Mouse (Mus musculus): ENCODE results near the gene Tecr. TPM values are rescaled to one million over a fixed set of nuclear protein-coding genes. Genes with fewer than 3 reads are reported as not detected.

Gene Tecr
- total and polyA plus RNA-seq, 3 experiments: 74.2 to 229 TPM; not detected in 1

DNA sequence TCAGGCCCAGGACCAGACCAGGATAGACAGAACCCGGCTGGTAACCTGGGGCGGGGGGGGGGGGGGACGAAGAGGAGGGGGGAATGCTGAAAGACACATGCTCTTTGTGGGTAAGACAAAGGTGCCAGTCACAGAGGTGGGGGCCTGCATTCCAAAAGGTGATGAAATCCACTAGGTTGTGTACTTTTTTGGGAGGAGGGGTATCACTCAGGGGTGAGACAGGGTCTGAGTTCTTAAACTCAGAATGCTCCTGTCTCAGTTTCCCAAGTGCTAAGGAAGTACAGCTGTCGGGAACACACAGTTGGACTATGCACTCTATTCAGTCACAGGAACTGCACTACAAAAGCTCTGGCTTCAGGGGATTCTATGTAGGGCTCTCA is 31.3 kb downstream of the Tecr start:
- peaks cover 0 to 1% of the 10 kb centered on the region in 2 experiments; a peak in 1 of 4 replicates for H3K36me3 ChIP-seq (ENCODE audit: control insufficient read depth in 1 of 2, insufficient read depth in 2 of 2, low read length in 2 of 2)
- H3K27ac ChIP-seq (ENCODE audit: control insufficient read depth, low read depth, low read length): no peak overlapping the region
- TF ChIP-seq JUND (IDR thresholded peaks at IDR 0.05; ENCODE audit: low read depth, low read length) (no peak), KAT2A (conservative IDR thresholded peaks at IDR 0.05; ENCODE audit: low read depth, low read length) (no peak), MAFK (IDR thresholded peaks at IDR 0.05; ENCODE audit: borderline replicate concordance, low read depth, low read length) (no peak), MXI1 (IDR thresholded peaks at IDR 0.05; ENCODE audit: low read depth, low read length) (no peak), POLR2AphosphoS5 (IDR thresholded peaks at IDR 0.05; ENCODE audit: borderline replicate concordance, low read depth, low read length) (no peak), ZKSCAN1 (IDR thresholded peaks at IDR 0.05; ENCODE audit: low read depth, low read length) (no peak), CTCF (IDR thresholded peaks at IDR 0.05 in 2 of 3, conservative IDR thresholded peaks at IDR 0.05 in 1 of 3; ENCODE audit: control insufficient read depth in 1 of 3, insufficient read depth in 1 of 3, low read depth in 2 of 3, low read length in 3 of 3, poor library complexity in 1 of 3, severe bottlenecking in 1 of 3) (no peak), ZNF384 (IDR thresholded peaks at IDR 0.05; ENCODE audit: low read depth, low read length) (no peak), CHD2 (IDR thresholded peaks at IDR 0.05; ENCODE audit: low read length) (no peak), HCFC1 (IDR thresholded peaks at IDR 0.05; ENCODE audit: low read depth, low read length) (no peak), POLR2A (IDR thresholded peaks at IDR 0.05; ENCODE audit: control insufficient read depth in 1 of 2, insufficient read depth in 1 of 2, low read depth in 1 of 2, low read length in 2 of 2, poor library complexity in 1 of 2) (no peak), SIN3A (IDR thresholded peaks at IDR 0.05; ENCODE audit: low read length) (no peak), UBTF (IDR thresholded peaks at IDR 0.05; ENCODE audit: borderline replicate concordance, insufficient read depth, low read depth, low read length) (no peak), USF1 (IDR thresholded peaks at IDR 0.05; ENCODE audit: low read depth, low read length) (no peak), BHLHE40 (IDR thresholded peaks at IDR 0.05; ENCODE audit: borderline replicate concordance, low read depth, low read length) (no peak), SMC3 (IDR thresholded peaks at IDR 0.05; ENCODE audit: low read depth, low read length) (no peak), CHD1 (IDR thresholded peaks at IDR 0.05; ENCODE audit: low read depth, low read length) (no peak), RAD21 (IDR thresholded peaks at IDR 0.05; ENCODE audit: low read depth, low read length) (no peak)
- no peak overlapping the region for H3K4me3 ChIP-seq (ENCODE audit: control insufficient read depth in 1 of 2, insufficient read depth in 1 of 2, low read depth in 2 of 2, low read length in 2 of 2)
- no peaks in the 10 kb centered on the region for H3K27me3 ChIP-seq (ENCODE audit: control insufficient read depth in 1 of 2, insufficient read depth in 2 of 2, low read length in 2 of 2)
- no peaks in the 10 kb centered on the region for H3K79me2 ChIP-seq (ENCODE audit: control insufficient read depth, insufficient read depth, low read length, poor library complexity)
- no peak overlapping the region for H3K9ac ChIP-seq (ENCODE audit: control insufficient read depth, low read depth, low read length, poor library complexity, severe bottlenecking)
- no peak for DNase-seq (ENCODE audit: low read depth, low spot score)
- no peaks in the 10 kb centered on the region for H3K9me3 ChIP-seq (replicated peaks; ENCODE audit: insufficient read depth, low read length)
- H3K4me1 ChIP-seq (ENCODE audit: control insufficient read depth in 1 of 2, insufficient read depth in 2 of 2, low read length in 2 of 2): no peaks in the 10 kb centered on the region

DNA sequence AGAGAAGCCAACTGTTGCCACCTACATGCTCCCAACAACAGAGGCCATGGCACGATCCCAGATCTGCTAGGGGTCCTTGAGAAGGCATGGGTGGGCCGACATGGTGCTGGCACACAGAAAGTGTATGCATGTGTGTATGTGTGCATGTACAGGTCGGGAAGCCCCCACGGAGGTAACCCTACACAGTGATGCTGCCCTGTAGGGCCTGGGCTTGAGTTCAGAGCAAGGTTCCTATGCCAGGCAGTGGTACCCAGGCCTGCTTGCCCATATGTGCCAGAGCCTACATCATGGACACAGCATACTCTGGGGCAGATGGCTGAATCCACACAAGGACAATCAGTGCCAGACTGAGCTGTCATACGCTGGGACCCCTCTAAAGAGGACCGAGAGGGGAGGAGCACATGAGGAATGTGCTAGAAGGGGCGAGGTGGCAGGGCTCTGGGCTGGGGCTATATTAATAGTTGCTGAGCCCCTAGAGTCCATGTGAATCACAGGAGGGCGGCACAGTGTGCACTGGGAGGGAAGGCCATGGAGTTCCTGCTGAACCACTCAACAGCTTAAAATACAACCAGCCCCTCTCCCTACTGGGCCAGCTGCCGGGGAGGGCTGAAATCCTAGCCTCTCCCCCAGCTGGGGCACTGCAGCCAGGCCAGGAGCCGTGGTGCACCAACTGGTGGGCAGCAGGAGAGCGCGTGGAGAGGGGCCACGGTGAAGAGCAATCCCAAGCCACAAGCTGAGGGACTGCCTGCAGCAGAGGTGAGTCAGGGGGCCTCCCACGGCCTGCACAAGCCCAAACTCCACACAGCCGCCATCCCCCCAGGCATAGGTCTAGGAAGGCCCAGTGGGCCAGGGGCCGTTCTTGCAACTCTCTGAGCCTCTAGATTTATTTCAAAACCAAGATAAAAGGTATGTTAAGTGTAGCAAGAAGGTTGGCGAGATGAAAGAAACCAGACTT is 31.9 kb downstream of the Tecr start:
- Histone ChIP-seq H3K4me3 (ENCODE audit: control insufficient read depth in 1 of 2, insufficient read depth in 1 of 2, low read depth in 2 of 2, low read length in 2 of 2) (no peak overlapping the region), H3K4me1 (ENCODE audit: control insufficient read depth in 1 of 2, insufficient read depth in 2 of 2, low read length in 2 of 2) (no peaks in the 10 kb centered on the region), H3K9me3 (replicated peaks; ENCODE audit: insufficient read depth, low read length) (no peaks in the 10 kb centered on the region), H3K9ac (ENCODE audit: control insufficient read depth, low read depth, low read length, poor library complexity, severe bottlenecking) (no peak overlapping the region), H3K36me3 (ENCODE audit: control insufficient read depth in 1 of 2, insufficient read depth in 2 of 2, low read length in 2 of 2) (peaks cover 0 to 1% of the 10 kb centered on the region in 2 experiments; a peak in 1 of 4 replicates), H3K27me3 (ENCODE audit: control insufficient read depth in 1 of 2, insufficient read depth in 2 of 2, low read length in 2 of 2) (no peaks in the 10 kb centered on the region), H3K79me2 (ENCODE audit: control insufficient read depth, insufficient read depth, low read length, poor library complexity) (no peaks in the 10 kb centered on the region), H3K27ac (ENCODE audit: control insufficient read depth, low read depth, low read length) (no peak overlapping the region)
- TF ChIP-seq MAFK (IDR thresholded peaks at IDR 0.05; ENCODE audit: borderline replicate concordance, low read depth, low read length) (no peak), RCOR1 (IDR thresholded peaks at IDR 0.05; ENCODE audit: low read depth, low read length) (no peak), KAT2A (conservative IDR thresholded peaks at IDR 0.05; ENCODE audit: low read depth, low read length) (no peak), SMC3 (IDR thresholded peaks at IDR 0.05; ENCODE audit: low read depth, low read length) (no peak), GATA1 (IDR thresholded peaks at IDR 0.05; ENCODE audit: low read depth, low read length) (no peak), MYC (IDR thresholded peaks at IDR 0.05; ENCODE audit: low read depth, low read length) (no peak), NRF1 (IDR thresholded peaks at IDR 0.05; ENCODE audit: insufficient read depth, low read depth, low read length, poor library complexity, severe bottlenecking) (no peak), ETS1 (IDR thresholded peaks at IDR 0.05; ENCODE audit: low read depth, low read length) (no peak), NELFE (IDR thresholded peaks at IDR 0.05; ENCODE audit: low read depth, low read length) (no peak), ZNF384 (IDR thresholded peaks at IDR 0.05; ENCODE audit: low read depth, low read length) (no peak), ZKSCAN1 (IDR thresholded peaks at IDR 0.05; ENCODE audit: low read depth, low read length) (no peak), CTCF (IDR thresholded peaks at IDR 0.05 in 2 of 3, conservative IDR thresholded peaks at IDR 0.05 in 1 of 3; ENCODE audit: control insufficient read depth in 1 of 3, insufficient read depth in 1 of 3, low read depth in 2 of 3, low read length in 3 of 3, poor library complexity in 1 of 3, severe bottlenecking in 1 of 3) (no peak), POLR2AphosphoS2 (IDR thresholded peaks at IDR 0.05; ENCODE audit: low read length) (no peak), TBP (IDR thresholded peaks at IDR 0.05; ENCODE audit: low read depth, low read length) (no peak), CHD1 (IDR thresholded peaks at IDR 0.05; ENCODE audit: low read depth, low read length) (no peak), ZC3H11A (IDR thresholded peaks at IDR 0.05; ENCODE audit: low read depth, low read length) (no peak), EP300 (IDR thresholded peaks at IDR 0.05; ENCODE audit: low read depth in 1 of 2, low read length in 2 of 2) (no peak)
- no peak for DNase-seq (ENCODE audit: low read depth, low spot score)
